Mouse (Mus musculus) forebrain, embryonic 12.5 days (tissue): ENCODE measurements around the gene Otx1. TPM values are rescaled to one million over a fixed set of nuclear protein-coding genes. Genes with fewer than 3 reads are reported as not detected.

Experiments
- ATAC-seq: fragments of 200-750 bp; cut with Nextera tagmentation; 2 replicates; pipeline ENCODE4 v1.8.0; 2017; ENCODE audit warnings: moderate TSS enrichment; ENCODE audit not compliant: low FRiP score
- H3K27ac ChIP-seq: fragments of 300-500 bp; sonication (generic); 2 replicates; pipeline ENCODE4 v1.5.1; 2016; ENCODE audit warnings: mild to moderate bottlenecking
- H3K27me3 ChIP-seq: fragments of 300-500 bp; sonication (generic); 2 replicates; pipeline ENCODE4 v1.6.1; 2016; ENCODE audit warnings: mild to moderate bottlenecking
- H3K36me3 ChIP-seq: fragments of 300-500 bp; sonication (generic); replicated peaks from 2 replicates; pipeline ENCODE4 v1.6.1; 2016; ENCODE audit warnings: mild to moderate bottlenecking
- H3K4me1 ChIP-seq: fragments of 300-500 bp; sonication (generic); 2 replicates; pipeline ENCODE4 v1.6.1; 2016
- H3K4me2 ChIP-seq: fragments of 300-500 bp; sonication (generic); 2 replicates; pipeline ENCODE4 v1.6.1; 2016; ENCODE audit warnings: mild to moderate bottlenecking, moderate library complexity
- H3K4me3 ChIP-seq: fragments of 300-500 bp; sonication (generic); replicated peaks from 2 replicates; pipeline ENCODE4 v1.5.1; 2016; ENCODE audit warnings: mild to moderate bottlenecking
- H3K9ac ChIP-seq: fragments of 300-500 bp; sonication (generic); 2 replicates; pipeline ENCODE4 v1.6.1; 2016; ENCODE audit warnings: mild to moderate bottlenecking
- H3K9me3 ChIP-seq: fragments of 300-500 bp; sonication (generic); 2 replicates; pipeline ENCODE4 v1.6.1; 2016
- WGBS: fragments of 180-500 bp; shearing (Covaris S2); methylation state at CpG from one replicate; pipeline ENCODE4 v1.1.7; 2016; 5-methylcytosine and 5-hydroxymethylcytosine counted together
- polyA plus RNA-seq: library from polyadenylated mRNA; unstranded; fragments of >200 nt; fragmentation: Nextera tagmentation; extraction: Ambion mirVana; gene quantifications from 2 replicates; pipeline ENCODE4 v1.2.1, GENCODE M21; 2016

Otx1 gene
- polyA plus RNA-seq, 1 experiment from 2014 or later: 34.2 TPM

- H3K9ac ChIP-seq: no peak overlapping the region
- H3K36me3 ChIP-seq: no peaks in the 10 kb centered on the region
- H3K4me1 ChIP-seq: no peaks in the 10 kb centered on the region
- H3K4me3 ChIP-seq: no peak overlapping the region
- WGBS: 77% methylated on average over 5 of the region's 5 CpGs
- no peak overlapping the region for H3K4me2 ChIP-seq
- H3K9me3 ChIP-seq: no peaks in the 10 kb centered on the region
- ATAC-seq: no peak
- H3K27me3 ChIP-seq: no peaks in the 10 kb centered on the region
- H3K27ac ChIP-seq: no peak overlapping the region
These were observed 28.6 kb downstream of the Otx1 start for GRCm38 (mm10) chr11:21974005-21974531.

- H3K9me3 ChIP-seq: no peaks in the 10 kb centered on the region
- H3K27me3 ChIP-seq: no peaks in the 10 kb centered on the region
- no peak for ATAC-seq
- no peak overlapping the region for H3K4me3 ChIP-seq
- H3K4me2 ChIP-seq: no peak overlapping the region
- no peaks in the 10 kb centered on the region for H3K36me3 ChIP-seq
- WGBS: 85% methylated on average over 3 of the region's 3 CpGs
- no peak overlapping the region for H3K9ac ChIP-seq
- H3K27ac ChIP-seq: no peak overlapping the region
- no peaks in the 10 kb centered on the region for H3K4me1 ChIP-seq
These were observed 29.1 kb downstream of the Otx1 start for GRCm38 (mm10) chr11:21973597-21973996.

DNA sequence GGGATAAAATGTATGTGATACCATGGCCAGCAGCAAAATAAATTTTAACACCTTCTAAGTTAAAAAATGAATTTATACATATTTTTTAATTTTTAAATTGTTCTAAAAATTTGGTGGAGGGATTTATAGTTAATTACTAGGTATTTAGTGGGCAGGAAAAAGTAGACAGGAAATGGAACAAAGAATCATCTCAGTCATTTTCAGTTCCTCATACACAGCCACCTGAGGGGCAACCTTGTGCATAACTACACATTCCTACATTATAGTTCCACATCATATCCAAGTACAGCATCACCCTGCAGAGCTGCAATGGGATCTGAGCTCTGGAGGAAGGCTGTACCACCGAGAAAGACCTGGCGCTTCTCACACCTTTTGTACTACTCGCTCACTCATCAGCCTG, 33.8 kb downstream of the Otx1 start:
- H3K27ac ChIP-seq: no peak overlapping the region
- ATAC-seq: no peak
- WGBS: 99% methylated on average over 3 of the region's 3 CpGs
- no peak overlapping the region for H3K4me3 ChIP-seq
- H3K4me2 ChIP-seq: no peak overlapping the region
- H3K36me3 ChIP-seq: no peaks in the 10 kb centered on the region
- H3K9ac ChIP-seq: no peak overlapping the region
- H3K27me3 ChIP-seq: no peaks in the 10 kb centered on the region
- H3K4me1 ChIP-seq: no peaks in the 10 kb centered on the region
- no peaks in the 10 kb centered on the region for H3K9me3 ChIP-seq

DNA sequence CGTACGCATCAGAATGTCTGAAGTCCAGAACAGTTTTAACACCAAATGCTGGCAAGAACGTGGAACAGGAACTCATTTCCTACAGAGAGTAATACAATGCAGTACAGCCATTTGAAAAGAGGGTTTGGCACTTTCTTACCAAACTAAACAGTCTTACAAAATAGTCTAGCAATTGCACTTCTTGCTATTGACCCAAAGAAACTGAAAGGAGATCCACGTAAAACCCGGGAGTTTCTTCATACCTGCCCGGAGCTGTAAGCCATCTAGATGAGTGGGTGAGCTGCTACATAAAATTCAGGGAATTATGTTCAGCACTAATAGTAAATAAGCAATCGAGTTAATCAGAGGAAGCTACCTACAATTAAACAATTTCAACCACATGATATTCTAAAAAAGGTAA, 47.5 kb downstream of the Otx1 start:
- no peak overlapping the region for H3K4me2 ChIP-seq
- ATAC-seq: no peak
- H3K4me3 ChIP-seq: no peak overlapping the region
- H3K4me1 ChIP-seq: no peaks in the 10 kb centered on the region
- H3K9ac ChIP-seq: no peak overlapping the region
- 92% methylated on average over 7 of the region's 7 CpGs for WGBS
- no peaks in the 10 kb centered on the region for H3K27me3 ChIP-seq
- H3K27ac ChIP-seq: no peak overlapping the region
- no peaks in the 10 kb centered on the region for H3K36me3 ChIP-seq
- H3K9me3 ChIP-seq: no peaks in the 10 kb centered on the region

- 91% methylated on average over 2 of the region's 2 CpGs for WGBS
- H3K27me3 ChIP-seq: no peaks in the 10 kb centered on the region
- H3K4me1 ChIP-seq: no peaks in the 10 kb centered on the region
- H3K9ac ChIP-seq: no peak overlapping the region
- H3K36me3 ChIP-seq: no peaks in the 10 kb centered on the region
- no peak overlapping the region for H3K4me3 ChIP-seq
- ATAC-seq: no peak
- no peak overlapping the region for H3K27ac ChIP-seq
- H3K4me2 ChIP-seq: no peak overlapping the region
- H3K9me3 ChIP-seq: no peaks in the 10 kb centered on the region
These were observed 51.0 kb downstream of the Otx1 start for GRCm38 (mm10) chr11:21951657-21952237.

- Histone ChIP-seq H3K27ac (no peak overlapping the region), H3K4me3 (no peak overlapping the region), H3K4me2 (no peak overlapping the region), H3K36me3 (no peaks in the 10 kb centered on the region), H3K9ac (no peak overlapping the region), H3K9me3 (no peaks in the 10 kb centered on the region), H3K4me1 (no peaks in the 10 kb centered on the region), H3K27me3 (no peaks in the 10 kb centered on the region)
- ATAC-seq: no peak
These were observed 52.6 kb downstream of the Otx1 start for GRCm38 (mm10) chr11:21950094-21950493.
